Mouse (Mus musculus) CD4-positive, CD25-positive, alpha-beta regulatory T cell, adult 2 months (primary cell): Measurements from ENCODE around the gene Gm21970.

Experiments
- DNase-seq: peaks from one replicate; pipeline ENCODE4 v3.0.0-alpha.2; 2012; ENCODE audit warnings: low read depth, low spot score

Gm21970 gene

DNA sequence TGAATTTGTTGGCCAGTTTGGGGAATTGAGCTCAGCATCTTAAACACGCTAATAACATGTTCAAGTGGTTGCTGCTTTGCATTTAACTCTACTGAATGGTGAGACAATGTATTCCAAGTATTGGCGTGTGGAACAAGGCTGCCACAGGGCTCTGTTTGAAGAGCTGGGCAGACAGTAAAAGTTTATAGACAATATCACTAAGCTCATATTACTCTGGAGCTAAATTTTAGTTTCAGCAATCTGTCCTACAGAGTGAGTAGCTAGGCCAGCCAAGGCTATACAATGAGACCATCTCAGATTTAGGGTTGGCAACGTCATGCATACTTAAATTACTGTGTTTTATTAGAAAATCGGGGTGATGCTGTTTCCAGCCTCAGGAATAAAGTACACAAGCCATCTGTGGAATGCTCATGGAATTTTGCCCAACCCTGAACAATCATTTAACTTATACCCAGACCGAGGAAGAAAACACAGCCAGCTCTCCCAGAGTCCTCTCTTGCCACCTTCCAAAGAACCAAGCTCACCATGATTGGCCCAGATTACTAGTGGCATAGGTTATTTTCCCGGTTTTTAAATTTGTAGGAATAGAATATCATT lies 10.1 kb downstream of the Gm21970 start:
- DNase-seq: no peak

DNA sequence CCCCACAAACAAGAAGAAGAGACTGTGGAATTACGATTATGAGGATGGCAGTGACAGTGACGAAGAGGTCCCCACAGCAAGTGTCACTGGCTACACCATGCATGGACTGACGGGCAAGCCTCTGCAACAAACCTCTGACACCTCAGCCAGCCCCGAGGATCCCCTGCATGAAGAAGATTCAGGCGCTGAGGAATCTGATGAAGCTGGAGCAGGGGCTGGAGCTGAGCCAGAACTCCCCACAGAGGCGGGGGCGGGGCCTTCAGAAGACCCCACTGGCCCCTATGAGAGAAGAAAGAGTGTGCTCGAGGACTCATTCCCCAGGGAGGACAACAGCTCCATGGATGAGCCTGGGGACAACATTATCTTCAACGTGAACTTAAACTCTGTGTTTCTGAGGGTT lies 12.3 kb downstream of the Gm21970 start:
- DNase-seq: no peak

DNA sequence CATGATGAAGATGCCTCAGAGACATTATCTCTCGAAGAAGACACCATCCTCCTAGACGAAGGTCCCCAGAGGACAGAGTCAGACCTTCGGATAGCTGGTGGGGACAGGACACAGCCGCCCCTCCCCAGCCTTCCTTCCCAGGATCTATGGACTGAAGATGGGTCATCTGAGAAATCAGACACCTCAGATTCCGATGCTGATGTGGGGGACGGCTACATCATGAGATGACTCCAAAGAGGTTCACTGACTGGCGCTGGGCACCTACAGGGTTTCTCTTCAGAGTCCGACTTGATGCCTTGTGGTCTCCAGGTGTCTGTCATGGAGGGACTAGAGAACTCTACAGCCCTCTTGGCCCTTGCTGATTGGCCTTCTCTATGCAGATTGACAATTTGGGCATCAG lies 12.7 kb downstream of the Gm21970 start:
- no peak for DNase-seq

DNA sequence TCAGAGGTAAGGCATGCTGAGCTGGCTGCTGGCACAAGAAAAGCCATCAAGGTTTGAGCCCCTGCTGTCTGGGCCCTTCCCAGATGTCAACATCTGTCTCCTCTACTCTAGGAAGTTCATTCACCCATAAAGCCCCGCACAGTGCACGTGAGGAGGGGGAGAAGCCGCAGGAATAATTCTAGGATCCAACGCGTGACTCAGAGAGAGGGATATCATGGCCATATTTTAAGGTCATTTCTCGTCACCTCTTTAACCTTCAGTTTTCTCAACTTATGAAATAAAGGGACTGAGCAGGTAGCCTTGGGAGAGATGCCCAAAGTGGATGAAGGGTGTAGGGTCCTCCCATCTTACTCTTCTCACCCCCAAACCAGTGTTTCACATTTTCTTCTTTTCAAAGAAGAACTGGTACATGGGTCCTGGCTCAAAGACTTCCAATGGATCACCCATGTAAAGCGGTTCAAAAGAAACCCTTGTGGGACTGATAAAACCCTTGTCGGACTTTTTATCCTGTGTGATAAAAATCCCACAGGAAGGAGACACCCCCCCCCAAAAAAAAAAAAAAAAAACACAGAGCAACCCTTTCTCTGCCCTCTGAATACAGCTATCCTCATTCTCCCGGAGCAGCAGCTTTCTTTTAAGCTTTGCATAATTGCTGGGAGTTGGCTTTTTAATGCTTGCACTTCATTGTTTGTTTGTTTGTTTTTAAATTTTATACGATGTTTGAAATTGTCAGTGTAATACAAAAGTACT lies 13.5 kb downstream of the Gm21970 start:
- DNase-seq: no peak

DNA sequence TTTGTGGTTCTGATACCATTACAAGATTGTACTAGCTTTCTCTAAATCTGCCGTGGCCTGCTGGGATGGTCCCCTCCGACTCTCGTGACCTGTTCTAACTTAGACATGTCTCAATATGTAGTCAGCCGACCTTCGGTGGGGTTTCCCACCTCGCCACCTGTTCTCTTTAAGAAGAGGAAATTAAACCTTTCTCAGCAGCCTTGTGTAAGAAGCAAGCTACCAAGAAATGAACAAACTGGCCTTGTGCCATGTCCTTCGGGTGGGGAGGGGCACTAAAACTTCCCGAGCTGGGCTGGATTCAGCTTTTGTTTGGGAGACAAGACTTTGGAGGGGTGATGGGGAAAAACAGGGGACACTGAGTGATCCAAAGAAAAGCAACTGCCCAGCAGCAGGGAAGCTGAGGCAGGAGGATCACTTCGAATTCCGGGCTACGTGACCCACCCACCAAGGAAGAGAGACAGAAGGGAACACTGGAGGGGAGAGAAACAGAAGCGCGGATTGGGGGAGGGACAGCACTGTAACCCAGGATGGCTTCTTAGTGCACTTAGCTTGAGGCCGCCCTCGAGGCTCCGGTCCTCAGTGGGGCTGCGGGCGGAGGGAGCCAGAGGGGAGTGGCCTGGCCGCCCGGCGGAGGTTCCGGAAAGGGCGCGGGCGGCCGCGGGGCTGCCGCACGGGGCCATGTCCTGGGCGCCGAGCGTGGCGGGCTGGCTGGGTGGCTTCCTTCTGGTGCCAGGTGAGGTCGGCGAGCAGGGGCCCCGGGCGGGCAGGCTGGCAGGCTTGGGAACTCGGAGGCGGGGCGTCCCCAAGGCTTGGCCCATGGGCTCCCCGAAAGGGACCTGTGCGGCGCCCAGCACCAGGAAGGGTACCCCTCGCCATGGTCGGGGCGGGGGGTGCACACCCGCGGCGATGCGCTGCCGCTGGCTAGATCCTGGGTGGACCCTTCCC lies 14.4 kb downstream of the Gm21970 start, which contains the start of gene Il10rb:
Gene Il10rb (plus strand): TSS at position 525 of the 945 bp plus-strand sequence.
- peak; percentile 85 for DNase-seq

DNA sequence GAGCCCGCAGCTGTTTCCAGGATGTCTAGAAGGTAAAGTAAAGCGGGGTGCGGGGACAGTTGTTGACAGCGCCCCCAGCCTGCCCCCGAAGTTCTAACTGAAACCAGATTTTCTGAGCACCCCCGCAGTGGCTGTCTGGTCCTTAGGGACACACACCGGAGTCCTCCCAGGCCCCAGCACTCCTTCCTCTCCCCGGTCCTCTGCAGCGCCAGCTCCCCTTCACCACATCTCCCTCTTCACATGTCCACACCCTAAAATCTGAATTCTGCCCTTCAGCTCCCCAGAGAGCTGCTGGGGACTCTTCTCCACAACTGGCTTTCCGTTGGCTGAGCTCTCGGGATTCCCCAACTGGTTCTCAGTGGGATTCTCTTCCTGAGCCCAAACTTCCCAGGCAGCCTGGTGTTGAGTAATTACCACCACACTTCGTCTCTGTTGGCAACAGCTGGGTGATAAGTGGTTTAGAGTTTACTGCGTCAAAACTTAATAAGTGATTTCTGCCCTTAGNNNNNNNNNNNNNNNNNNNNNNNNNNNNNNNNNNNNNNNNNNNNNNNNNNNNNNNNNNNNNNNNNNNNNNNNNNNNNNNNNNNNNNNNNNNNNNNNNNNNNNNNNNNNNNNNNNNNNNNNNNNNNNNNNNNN lies 15.2 kb downstream of the Gm21970 start:
- no peak for DNase-seq

DNA sequence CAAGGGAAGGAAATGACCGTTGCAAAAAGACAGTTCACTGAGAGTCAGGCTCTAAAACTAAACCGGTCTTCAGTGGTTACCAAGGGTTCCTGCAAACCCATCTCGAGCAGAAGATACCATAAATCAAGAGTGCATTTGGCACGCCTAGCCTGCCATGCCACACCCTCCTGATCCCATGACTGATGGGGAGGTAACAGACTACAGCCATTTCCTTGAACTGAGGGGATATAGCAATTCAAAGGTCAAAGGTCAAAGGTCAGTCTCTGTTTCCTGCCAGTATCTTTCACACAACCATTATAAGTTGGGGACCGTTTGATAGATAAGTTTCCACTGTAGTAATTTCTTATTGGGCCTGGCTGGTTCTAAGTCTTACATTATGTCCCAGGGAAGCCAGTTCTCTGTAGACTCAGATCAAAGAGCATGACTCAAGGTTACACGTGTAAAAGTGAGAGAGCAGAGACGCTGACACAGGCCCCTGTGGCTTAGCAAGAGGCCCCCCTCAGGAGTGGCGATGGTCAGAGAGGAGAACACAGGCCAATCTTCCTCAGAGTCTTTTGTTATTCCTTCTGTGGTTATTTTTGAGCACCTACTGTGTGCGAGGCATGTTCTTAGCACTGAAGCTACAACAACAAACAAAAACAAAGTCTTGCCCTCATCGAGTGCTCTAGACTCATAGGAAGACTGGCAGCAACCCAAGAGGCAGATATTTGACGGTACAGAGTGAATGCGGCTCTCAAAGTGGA lies 21.8 kb downstream of the Gm21970 start:
- peak; percentile 71 for DNase-seq

DNA sequence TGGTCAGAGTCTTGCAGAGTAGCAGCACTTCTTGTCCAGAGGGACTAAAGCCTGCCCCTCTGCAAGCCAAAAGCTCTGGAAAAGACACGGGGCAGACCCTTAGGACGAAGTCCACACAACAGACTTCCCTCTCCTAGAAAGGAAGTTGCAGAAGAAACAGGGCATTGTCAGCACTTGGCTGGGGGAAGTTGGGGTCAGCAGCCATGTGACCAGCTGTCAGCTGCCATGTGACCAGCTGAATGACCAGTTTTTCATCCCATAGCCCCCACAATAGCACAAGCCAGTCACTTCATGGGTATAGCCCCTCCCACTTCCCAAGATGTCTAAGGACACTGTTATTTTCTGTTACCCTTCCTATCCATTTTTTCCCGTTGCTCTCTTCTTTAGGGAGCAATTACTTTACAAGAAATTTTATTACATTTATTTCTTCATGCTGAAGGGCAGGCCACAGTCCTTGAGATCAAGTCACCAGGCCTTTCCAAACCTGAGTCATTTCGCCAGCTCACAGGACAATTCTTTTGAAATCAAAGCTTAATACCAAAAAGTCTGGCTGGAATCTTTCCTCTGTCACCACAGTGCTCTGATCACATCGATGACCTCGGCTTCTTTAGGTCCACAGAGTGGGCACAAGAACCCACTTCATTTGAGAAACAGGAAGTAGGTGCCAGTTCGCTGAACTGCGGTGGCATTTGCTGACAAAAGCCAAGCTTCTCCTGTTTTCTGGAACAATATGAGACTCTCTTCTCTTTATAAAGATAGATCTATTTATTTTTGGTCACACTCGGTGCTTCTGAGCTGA lies 24.1 kb downstream of the Gm21970 start:
- DNase-seq: no peak

DNA sequence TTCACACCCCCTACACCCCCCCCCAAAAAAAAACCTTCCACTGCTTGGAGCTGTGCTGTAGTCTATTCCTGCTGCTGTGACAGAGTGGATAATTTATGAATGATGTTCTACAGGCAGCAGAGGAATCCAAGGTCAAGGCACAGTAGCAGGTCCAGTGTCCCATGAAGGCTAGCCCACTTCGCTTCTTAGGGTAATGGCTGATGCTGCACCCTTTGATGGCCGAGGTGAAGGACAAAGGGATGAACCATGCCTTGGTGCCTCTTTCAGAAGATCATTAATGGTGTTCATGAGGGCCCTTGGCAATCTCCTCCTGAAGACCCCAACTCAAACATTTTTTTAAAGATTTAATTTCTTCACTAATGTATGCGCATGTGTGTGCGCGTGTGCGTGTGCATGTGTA lies 24.8 kb downstream of the Gm21970 start:
- DNase-seq: no peak

DNA sequence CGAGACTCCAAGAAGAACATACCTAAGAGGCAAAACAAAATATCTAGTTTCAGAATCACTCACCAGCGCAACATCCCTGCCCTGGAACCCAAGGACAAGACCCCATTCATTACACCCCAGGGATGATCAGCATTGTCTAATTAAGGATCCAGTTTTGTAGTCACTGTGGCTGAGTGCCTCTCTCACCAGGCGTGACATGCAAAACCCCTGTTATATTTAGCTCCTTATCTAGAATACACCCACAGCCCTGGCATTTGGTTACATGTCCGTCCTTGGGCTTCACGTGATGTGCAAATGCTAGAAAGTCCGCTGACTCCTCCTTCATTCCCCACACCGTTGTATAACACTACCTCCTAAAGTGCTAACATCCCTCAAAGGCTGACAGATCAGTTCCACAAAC lies 25.4 kb downstream of the Gm21970 start:
- DNase-seq: no peak

DNA sequence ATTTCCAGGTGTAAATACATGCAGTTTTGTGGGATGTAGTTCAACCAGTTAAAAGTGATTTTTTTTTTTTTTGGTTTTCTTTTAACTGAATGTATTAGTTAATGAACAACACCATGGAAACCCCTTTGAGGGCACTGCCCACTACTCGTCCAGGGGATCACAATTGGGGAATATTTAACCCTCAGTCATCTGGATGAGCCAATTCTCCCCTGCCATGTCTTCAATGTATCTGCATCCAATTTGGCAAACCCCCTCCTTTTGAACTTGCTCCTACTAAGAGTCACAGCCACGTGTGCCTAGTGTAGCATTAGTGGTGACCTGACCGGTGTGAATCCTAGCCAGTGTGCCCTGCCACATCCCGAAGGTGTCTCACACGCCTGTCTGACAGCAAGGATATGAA lies 27.0 kb downstream of the Gm21970 start:
- no peak for DNase-seq

DNA sequence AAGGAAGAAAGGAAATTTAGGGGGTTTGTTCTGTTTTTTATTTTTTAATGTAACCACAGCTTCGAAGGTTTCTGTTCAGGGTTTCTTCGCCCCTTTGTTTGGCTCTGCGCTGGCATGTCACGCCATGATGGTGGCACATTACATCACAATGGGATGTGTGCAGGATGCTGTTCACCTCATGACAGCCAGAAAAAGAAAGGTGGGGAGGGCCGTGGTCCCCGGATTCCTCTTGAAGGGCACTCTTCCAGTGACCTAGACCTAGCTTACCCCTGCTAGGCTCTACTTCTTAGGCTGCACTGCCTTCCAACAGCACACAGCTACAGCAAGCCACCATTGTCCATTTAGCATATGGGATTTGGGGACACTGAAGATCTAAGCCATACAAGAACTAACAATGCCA lies 34.3 kb downstream of the Gm21970 start:
- no peak for DNase-seq

DNA sequence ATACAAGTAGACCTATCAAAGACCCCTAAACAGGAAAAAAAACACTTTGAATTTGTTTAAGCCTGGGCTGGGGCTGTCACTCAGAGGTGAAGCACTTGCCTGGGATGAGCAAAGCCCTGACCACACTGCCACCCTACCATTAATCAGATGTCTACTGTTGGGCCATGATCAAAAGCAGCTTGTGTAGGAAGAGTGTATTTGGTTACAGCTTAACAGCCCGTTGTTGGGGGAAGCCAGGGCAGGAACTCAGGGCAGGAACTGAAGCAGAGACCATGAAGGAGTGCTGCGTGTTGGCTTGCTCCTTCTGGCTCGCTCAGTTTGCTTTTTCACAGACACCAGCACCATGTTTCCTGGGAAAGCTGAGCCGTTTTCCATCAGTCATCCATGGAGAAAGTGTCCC lies 35.1 kb downstream of the Gm21970 start:
- no peak for DNase-seq

DNA sequence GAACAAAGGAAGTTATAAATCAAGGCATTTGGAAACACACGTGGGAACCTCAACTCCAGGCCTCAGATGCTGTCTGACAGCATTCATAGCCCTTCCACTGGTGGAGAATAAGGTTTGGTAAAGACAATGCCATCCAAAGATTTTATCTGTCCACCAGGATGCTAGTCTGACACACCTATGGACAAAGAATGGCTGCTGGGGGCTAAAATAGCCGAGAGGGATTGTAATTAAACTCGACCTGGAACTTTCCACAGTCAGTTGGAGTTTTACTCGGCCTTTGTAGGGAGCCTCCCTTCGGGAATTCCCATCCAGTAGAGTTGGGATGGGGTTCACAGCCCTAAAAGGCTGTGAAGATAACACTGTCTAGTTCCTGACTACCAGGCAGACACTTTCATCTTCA lies 35.9 kb downstream of the Gm21970 start:
- DNase-seq: no peak

DNA sequence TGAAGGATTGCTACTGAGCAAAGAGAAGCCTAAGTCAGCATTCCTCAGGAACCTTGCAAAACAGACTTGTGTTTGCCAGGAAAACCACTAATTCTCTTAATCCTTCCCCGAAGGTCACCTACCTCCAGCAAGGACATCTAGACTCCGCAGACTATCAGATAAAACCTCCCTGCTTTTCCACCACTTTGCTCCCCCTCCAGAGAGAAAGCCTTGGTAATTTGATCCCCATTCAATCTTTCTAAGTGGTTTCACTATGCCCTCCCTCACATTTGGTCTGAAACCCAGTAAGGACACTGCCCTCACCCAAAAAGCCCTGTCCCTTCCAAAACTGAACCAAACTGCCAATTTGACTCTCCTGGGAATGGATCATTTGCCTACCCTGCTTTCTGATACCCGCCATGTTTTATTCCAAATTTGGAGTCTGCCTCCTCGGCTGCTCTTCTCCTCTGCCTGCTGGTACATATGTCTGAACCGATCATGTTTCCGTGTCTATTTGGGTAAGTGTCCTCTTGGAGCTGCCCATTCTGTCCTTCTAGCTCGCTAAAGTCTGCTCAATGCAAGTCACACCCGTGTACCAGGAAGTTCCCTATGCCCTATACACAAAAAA lies 36.8 kb downstream of the Gm21970 start:
- DNase-seq: no peak

DNA sequence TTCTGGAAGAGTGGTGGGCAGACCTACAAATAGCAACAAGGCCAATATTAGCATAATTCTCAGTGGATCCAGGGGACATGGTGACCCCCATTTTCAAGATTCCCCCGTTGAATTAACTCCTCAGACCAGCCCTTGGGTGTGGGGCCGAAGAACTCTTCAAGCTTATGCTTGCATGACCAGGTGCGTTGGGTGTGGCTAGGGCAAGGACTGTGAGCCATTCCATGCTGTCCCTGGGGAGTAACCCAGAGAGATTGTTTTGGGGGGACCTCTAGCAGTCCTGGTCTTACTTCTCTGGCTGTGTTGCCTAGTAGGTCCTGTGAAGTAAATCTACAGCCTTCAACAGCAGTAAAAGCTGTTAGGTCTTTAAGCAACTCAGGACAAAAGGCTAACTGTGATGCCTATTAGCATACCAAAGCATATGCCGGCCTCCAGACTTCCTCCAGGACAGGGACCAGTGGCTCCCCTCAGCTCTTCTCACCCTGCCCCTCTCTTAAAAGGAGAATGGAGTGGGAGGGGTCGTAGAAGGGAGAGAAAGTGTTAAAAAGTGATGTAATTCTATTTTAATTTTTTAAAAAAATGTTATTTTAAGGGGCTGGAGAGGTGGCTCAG lies 41.3 kb downstream of the Gm21970 start:
- no peak for DNase-seq

DNA sequence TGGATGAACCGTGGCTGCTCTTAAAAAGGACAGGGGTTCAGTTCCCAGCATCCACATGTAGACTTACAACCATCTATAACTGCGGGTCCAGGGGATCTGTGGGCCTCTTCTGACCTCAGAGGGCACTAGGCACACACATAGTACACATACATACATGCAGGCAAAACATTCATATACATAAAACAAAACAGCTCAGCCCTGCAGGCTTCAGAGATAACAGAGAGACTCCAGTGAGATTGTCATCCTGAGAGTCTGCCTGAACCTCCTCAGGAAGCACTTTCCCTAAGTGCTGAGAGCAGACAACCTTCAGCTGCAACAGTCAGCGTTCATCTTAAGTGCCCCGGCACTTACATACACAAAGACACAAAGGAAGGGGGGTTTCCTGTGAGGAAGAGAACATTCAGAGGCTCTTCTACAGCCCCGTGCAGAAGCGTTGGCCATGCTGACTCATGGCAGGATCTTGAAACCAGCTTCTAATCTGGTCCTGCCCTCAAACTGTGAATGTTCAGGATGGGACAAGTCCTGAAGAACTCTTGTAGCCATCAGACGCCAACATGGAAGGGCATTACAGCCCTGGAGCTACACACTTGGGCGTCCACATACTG lies 41.9 kb downstream of the Gm21970 start:
- peak; percentile 63 for DNase-seq

DNA sequence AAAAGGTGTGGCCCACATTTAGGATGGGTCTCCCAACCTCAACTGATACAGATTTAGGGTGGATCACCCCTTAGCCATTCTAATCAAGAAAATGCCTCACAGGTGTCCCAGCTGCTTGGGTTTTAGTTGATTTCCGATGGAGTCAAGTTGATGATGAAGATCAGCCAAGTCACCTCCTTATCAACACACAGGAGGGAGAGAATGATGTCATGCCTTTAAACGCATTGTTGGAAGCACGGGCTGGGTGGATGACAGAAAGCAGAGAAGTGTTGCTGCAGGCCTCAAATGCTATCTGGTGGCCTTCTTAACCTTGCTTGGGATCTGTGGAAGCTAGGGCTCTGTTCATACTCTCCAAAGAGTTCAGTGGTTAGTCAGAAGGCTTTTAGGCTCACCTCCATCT lies 42.6 kb downstream of the Gm21970 start:
- no peak for DNase-seq

DNA sequence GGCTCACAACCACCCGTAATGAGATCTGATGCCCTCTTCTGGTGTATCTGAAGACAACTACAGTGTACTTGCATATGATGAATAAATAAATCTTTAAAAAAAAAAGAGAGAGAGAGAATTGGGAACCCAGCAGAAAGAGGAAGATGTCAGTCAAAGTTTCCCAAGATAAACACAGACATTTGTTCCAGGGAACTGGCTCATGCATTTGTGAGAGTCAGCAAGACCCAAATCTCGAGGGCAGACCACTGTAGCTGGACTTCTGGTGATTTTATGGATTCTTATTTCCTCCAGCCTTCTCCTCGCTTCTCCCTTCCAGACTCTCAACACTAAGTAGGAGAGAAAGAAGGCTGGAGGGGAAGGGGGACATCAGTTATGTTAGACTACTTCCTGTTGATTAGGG lies 46.6 kb downstream of the Gm21970 start:
- DNase-seq: no peak
